In genomic region chr1:132135631-132136030, GRCm38 (mm10) we compare ENCODE assay signal across 29 mouse cellular contexts. TPM values are rescaled to one million over a fixed set of nuclear protein-coding genes. Genes with fewer than 3 reads are reported as not detected.
"Had no signal": no experiment of that assay in that cellular context is flagged by ENCODE, and none has a peak within 500 bp of the region (broad histone marks: within the 10 kb centered on the region; RNA-seq: fewer than 3 reads in every experiment).

No protein-coding gene starts in this region.

- H3K27ac ChIP-seq: gastrocnemius, adult 2 months; heart, adult 2 months; hindbrain, embryonic 10.5 days; hindbrain, embryonic 12.5 days; hindbrain, embryonic 14.5 days; intestine, embryonic 15.5 days; layer of hippocampus, adult 2 months; left cerebral cortex, adult 2 months; limb, embryonic 10.5 days; limb, embryonic 12.5 days; liver, embryonic 13.5 days; liver, embryonic 15.5 days had no signal

- H3K9ac ChIP-seq: hindbrain, embryonic 12.5 days; hindbrain, embryonic 14.5 days; intestine, embryonic 15.5 days; limb, embryonic 12.5 days; liver, embryonic 13.5 days; liver, embryonic 15.5 days had no signal

- H3K27me3 ChIP-seq: intestine, embryonic 15.5 days had no signal

- ATAC-seq: hindbrain, embryonic 16.5 days; inflammation-experienced regulatory T-cells, adult 6 months; intestine, embryonic 15.5 days; intestine, postnatal 0 days had no signal

- H3K9me3 ChIP-seq: hindbrain, embryonic 10.5 days; hindbrain, embryonic 12.5 days; intestine, embryonic 15.5 days; limb, embryonic 10.5 days; liver, embryonic 13.5 days; liver, embryonic 15.5 days had no signal

- H3K4me2 ChIP-seq: hindbrain, embryonic 12.5 days; hindbrain, embryonic 14.5 days; intestine, embryonic 15.5 days; limb, embryonic 12.5 days; liver, embryonic 11.5 days; liver, embryonic 13.5 days; liver, embryonic 15.5 days had no signal

- H3K4me3 ChIP-seq: gastrocnemius, adult 2 months; heart, adult 2 months; hindbrain, embryonic 10.5 days; hindbrain, embryonic 12.5 days; intestine, embryonic 15.5 days; layer of hippocampus, adult 2 months; left cerebral cortex, adult 2 months; limb, embryonic 10.5 days; limb, embryonic 12.5 days; liver, embryonic 13.5 days; liver, embryonic 15.5 days had no signal

- DNase-seq: gastrocnemius, adult 2 months; gastrocnemius, postnatal 10 days; gastrocnemius, postnatal 25 days; heart, adult 2 months; heart, postnatal 14 days; heart, postnatal 4 days; kidney, adult 18-20 months; kidney, adult 8-10 months; kidney, postnatal 10 days; kidney, postnatal 25 days; kidney, postnatal 4 days; liver; liver, embryonic 13.5 days had no signal

- H3K36me3 ChIP-seq: hindbrain, embryonic 10.5 days; hindbrain, embryonic 12.5 days; intestine, embryonic 15.5 days; limb, embryonic 12.5 days; liver, embryonic 13.5 days; liver, embryonic 15.5 days had no signal

RNA-seq across cellular contexts. Expression of gene Cdk18, which starts 3.9 kb away (rescaled TPM):
- polyA plus RNA-seq: inflammation-experienced regulatory T-cells, adult 6 months had no signal

RNA-seq across cellular contexts. Expression of gene Lemd1, which starts 55.6 kb away (rescaled TPM):
- total RNA-seq: gastrocnemius, adult 2 months; gastrocnemius, postnatal 10 days; gastrocnemius, postnatal 25 days; granulocyte monocyte progenitor cell, adult 5-6 weeks; heart, adult 2 months; heart, postnatal 14 days; heart, postnatal 4 days had no signal
- polyA plus RNA-seq: heart, adult 2 months; heart, embryonic 14.5 days; heart, embryonic 16.5 days; inflammation-experienced regulatory T-cells, adult 6 months; liver, embryonic 13.5 days; liver, embryonic 15.5 days had no signal

RNA-seq across cellular contexts. Expression of gene AC124108.1, which starts 55.6 kb away (rescaled TPM):
- total RNA-seq: gastrocnemius, adult 2 months; gastrocnemius, postnatal 25 days; granulocyte monocyte progenitor cell, adult 5-6 weeks; heart, postnatal 14 days; heart, postnatal 4 days had no signal
- polyA plus RNA-seq: heart, embryonic 14.5 days; heart, embryonic 16.5 days; inflammation-experienced regulatory T-cells, adult 6 months; intestine, postnatal 0 days; liver, embryonic 13.5 days; liver, embryonic 15.5 days had no signal
